Mouse (Mus musculus) lung, postnatal 14 days (tissue): ENCODE data around the gene En1.

ENCODE experiments used
- DNase-seq: peaks from one replicate; pipeline ENCODE4 v3.0.0; 2021

The En1 gene

DNA sequence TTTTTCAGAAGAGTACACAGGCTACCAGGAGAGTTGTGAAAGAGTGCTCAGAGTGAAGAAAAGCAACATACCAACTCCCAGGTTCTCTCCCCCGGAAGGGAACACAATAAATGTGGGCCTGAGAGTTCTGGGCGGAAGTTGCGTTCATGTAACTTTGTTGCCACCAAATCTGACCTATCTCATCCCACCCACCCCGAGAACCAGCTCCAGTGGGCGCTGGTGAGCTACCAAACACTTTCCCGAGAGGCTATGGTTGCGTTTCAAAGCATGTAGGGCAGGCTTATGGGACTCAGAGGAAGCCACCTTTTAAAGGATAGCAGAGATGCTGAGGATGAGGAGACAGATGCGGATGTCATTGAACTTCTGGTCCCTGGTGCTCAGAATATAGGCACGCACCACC lies 26.6 kb downstream of the En1 start:
- no peak for DNase-seq

DNA sequence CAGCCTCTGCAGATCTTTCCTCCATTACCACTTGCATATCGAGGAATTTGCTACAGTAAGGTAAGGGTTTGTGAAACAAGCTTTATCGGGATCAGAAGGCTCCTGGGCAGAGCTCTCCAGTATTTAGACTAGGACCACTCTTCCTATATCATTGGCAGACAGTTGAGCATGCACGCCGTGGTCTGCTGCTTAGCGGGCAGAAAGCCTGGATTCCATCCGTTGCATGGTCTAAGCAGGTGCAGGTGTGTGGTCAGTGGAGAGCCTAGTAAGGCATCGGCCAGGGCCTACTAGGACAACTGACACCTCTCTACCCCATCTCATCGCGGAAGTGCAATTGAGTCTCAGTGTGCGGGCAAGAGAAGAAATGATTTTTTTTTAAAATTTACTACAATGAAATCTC lies 41.2 kb downstream of the En1 start:
- DNase-seq = no peak

DNA sequence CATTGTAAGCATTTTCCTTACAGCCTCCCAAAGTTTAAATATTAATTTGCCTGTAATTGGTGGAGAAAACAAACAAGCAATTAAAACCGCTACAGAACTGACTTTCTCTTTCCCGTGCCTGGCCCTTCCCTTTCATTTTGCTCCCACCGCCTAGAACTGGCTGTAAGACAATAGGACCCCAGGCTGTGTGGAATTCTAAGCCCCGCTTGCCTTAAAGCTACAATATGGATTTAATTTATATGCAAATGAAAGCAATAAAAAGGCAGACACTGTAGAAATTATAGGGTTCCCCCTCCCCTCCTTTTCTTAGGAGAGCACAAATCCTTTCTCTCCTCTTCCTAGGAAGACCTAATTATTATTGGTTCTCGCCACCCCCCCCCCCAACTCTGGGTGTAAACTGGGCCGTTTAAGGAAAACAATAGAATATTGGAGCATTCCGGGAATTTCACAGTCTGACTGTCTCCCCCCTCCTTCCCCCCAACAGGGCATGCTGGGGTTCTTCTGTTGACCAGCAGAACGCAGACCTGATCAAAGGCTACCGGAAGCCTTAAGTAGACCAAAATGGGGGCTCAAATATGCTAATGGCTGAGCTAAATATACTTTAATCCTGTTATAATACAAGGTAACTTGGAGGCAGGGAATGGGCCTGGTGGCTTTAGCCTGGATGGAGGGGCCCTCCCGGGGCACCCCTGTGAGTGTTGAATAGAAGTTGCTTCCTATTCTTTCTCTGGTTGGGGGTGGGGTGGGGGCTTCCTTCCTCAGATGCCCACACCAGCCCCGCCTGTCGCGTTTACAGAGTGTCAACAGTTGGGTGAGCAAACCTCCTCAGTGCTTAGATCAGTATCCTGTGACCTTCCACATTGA lies 41.9 kb downstream of the En1 start:
- DNase-seq = no peak

DNA sequence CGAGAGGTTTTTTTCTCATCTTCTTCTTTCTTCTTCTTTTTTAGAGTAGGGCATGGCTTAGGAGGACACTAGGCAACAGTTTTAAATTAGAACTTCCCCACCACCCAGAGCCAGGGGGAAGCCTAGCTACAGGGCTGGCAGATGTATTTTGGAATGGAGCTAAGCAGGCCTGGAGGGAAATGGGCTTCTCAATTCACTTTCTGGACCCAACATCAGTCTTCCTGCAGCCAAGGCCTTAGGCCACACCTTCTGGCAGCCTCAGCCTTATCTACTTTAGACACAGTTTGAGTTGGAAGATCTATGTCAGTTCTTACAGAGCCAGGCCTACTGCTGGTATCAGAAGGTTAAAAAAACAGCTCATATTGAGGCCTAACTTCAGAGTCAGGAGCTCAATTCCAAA lies 42.5 kb downstream of the En1 start:
- no peak for DNase-seq

DNA sequence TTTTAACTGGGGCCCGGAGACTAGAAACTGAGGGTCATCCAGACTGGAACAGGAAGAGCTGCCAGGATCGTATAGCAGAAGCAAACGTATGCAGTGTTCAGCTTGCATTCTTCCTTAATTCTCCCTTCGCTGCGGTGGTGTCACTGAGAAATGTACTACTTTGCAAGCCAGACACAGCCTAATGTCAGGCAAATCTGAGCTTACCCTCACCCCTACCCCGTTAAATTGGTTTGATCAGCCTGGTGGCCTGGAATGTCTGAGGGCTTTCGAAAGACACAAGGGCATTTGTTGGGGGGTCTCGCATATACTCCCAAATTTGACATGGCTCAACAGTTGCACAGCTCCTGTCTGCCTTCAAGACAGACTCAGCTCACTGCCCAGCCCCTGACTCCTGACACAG lies 47.9 kb downstream of the En1 start:
- DNase-seq = no peak

DNA sequence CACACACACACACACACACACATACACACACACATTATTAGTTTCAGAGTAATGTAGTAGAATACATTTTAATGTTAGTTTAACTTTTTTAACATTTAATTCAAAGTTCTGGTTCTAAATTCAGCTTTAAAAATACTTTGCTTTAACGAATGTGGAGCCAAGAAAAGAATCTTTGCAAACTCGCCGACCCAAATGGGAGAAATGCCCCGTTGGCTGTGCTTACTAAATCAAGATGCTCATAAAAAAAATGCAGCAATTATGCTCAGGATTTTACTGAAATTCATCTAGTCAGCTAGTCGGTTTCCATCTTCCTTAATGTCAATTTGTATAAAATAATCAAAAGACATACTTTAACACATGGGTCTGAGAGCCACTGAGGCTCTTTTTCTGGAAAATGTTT lies 49.8 kb downstream of the En1 start:
- DNase-seq = no peak

DNA sequence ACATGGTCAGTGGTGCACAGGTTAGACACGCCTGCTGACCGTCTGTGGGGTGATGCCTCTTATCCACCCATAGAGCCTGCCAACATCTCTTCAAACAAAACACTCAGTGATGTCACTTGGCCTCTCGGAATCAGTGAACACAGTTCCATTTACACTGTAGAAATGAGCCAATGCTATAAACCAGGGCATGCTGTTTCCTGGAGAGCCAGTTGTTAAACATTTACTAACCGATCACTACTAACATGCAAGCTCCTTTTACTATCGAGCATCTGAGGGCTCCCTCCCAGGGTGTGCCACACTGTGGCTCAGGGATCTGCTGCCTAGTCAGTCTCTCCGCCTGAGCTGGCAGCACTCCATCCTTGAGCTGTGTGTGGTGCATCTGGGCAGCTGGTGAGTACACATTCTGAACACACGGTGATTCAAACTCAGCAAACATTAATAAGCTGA lies 52.8 kb downstream of the En1 start:
- no peak for DNase-seq
